Mouse (Mus musculus): ENCODE measurements at regions not wholly inside any gene's neighbourhood (a gene's known extent, or its start where the extent isn't known, plus 50 kb on each side); places are given as distances from the start of the nearest gene placed in this dataset.

DNA sequence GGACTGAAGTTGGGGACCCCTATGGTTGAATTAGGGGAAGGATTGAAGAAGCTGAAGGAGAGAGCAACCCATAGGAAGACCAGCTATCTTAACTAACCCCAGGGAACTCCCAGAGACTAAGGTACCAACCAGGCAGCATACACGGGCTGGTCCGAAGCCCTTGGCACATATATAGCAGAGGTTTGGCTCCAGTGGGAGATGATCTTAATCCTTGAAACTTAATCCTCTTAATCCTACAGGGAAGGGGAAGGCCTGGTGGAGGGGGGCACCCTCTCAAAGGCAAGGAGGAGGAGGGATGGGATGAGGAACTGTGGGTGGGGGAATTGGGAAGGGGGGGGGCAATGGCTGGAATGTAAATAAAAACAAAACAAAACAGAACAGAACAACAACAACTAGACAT, 72.1 kb upstream of the Tet2 start:
- TF ChIP-seq CTCF (IDR thresholded peaks at IDR 0.05; ENCODE audit: borderline replicate concordance, control insufficient read depth, extremely low read depth, insufficient read depth, low read length, poor library complexity) (no peak), POLR2A (IDR thresholded peaks at IDR 0.05; ENCODE audit: control insufficient read depth, extremely low read depth, insufficient read depth, low read length, poor library complexity) (no peak)
- H3K27ac ChIP-seq (ENCODE audit: control insufficient read depth, insufficient read depth, low read length) = no peak overlapping the region
- no peaks in the 10 kb centered on the region for H3K27me3 ChIP-seq (ENCODE audit: control insufficient read depth, insufficient read depth, low read length)
- DNase-seq = no peak
- 0 out of 2 replicates have a peak, but pooled peaks cover 2% of the 10 kb centered on the region for H3K4me1 ChIP-seq (replicated peaks; ENCODE audit: control insufficient read depth, insufficient read depth, low read length)
- H3K4me3 ChIP-seq (ENCODE audit: control insufficient read depth, insufficient read depth, low read length) = no peak overlapping the region
- WGBS = 98% methylated on average over 2 of the region's 2 CpGs
- no peaks in the 10 kb centered on the region for H3K36me3 ChIP-seq (ENCODE audit: control insufficient read depth, insufficient read depth, low read length)

DNA sequence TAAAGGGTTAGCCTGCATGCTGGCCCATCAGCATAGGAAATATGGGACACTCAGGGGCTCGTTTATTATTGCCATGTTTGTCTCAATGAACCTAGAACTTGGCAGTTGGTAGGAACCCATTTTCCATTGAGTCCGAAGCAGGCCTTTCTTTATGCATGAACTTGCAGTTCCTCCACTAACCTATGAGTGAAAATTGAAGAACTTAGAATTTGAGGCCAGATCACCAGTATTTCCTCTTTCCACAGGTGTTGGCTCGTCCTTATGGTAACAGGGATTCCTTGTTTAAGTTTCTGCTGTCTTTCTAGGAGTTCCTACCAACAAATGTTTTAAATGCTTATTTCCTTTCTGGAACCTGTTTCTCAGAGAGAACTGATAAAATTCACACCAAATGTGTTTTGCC, 73.6 kb upstream of the Tet2 start:
- Histone ChIP-seq H3K4me1 (replicated peaks; ENCODE audit: control insufficient read depth, insufficient read depth, low read length) (0 out of 2 replicates have a peak, but pooled peaks cover 2% of the 10 kb centered on the region), H3K36me3 (ENCODE audit: control insufficient read depth, insufficient read depth, low read length) (no peaks in the 10 kb centered on the region), H3K27ac (ENCODE audit: control insufficient read depth, insufficient read depth, low read length) (no peak overlapping the region), H3K4me3 (ENCODE audit: control insufficient read depth, insufficient read depth, low read length) (no peak overlapping the region), H3K27me3 (ENCODE audit: control insufficient read depth, insufficient read depth, low read length) (no peaks in the 10 kb centered on the region)
- TF ChIP-seq POLR2A (IDR thresholded peaks at IDR 0.05; ENCODE audit: control insufficient read depth, extremely low read depth, insufficient read depth, low read length, poor library complexity) = no peak
- TF ChIP-seq CTCF (IDR thresholded peaks at IDR 0.05; ENCODE audit: borderline replicate concordance, control insufficient read depth, extremely low read depth, insufficient read depth, low read length, poor library complexity) = no peak
- DNase-seq = no peak
- WGBS = 68% methylated on average over 3 of the region's 3 CpGs

DNA sequence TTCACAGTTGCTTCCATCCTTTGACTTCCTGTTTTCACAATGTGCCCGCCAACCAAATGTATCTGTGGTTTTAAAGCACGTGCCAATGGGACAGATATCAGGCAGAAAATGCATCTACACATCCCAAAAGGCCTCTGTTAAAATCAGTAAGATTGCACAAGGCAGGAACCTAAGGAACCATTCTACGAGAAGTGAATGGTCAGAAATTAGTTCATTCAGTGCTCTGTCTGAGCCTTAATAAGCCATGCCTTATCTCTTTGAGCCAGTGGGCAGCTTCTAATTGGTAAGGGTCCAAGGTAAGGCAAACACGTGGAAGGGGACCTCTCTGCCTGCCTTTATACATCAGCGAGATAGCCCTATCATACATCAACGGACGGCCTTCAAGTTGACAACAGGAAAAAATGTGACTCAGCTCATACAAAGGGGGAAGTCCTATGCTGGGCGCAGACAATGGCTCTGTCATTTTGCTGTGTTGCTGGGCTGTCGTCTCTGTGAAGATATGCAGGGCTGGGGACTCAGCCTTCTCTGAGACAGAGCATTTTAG, 78.3 kb upstream of the Tet2 start:
- TF ChIP-seq POLR2A (IDR thresholded peaks at IDR 0.05; ENCODE audit: control insufficient read depth, extremely low read depth, insufficient read depth, low read length, poor library complexity) (no peak), CTCF (IDR thresholded peaks at IDR 0.05; ENCODE audit: borderline replicate concordance, control insufficient read depth, extremely low read depth, insufficient read depth, low read length, poor library complexity) (no peak)
- WGBS = 21% methylated on average over 9 of the region's 9 CpGs
- Histone ChIP-seq H3K27me3 (ENCODE audit: control insufficient read depth, insufficient read depth, low read length) (no peaks in the 10 kb centered on the region), H3K36me3 (ENCODE audit: control insufficient read depth, insufficient read depth, low read length) (no peaks in the 10 kb centered on the region), H3K4me3 (ENCODE audit: control insufficient read depth, insufficient read depth, low read length) (no peak overlapping the region), H3K27ac (ENCODE audit: control insufficient read depth, insufficient read depth, low read length) (no peak overlapping the region), H3K4me1 (replicated peaks; ENCODE audit: control insufficient read depth, insufficient read depth, low read length) (no peaks in the 10 kb centered on the region)
- no peak for DNase-seq

DNA sequence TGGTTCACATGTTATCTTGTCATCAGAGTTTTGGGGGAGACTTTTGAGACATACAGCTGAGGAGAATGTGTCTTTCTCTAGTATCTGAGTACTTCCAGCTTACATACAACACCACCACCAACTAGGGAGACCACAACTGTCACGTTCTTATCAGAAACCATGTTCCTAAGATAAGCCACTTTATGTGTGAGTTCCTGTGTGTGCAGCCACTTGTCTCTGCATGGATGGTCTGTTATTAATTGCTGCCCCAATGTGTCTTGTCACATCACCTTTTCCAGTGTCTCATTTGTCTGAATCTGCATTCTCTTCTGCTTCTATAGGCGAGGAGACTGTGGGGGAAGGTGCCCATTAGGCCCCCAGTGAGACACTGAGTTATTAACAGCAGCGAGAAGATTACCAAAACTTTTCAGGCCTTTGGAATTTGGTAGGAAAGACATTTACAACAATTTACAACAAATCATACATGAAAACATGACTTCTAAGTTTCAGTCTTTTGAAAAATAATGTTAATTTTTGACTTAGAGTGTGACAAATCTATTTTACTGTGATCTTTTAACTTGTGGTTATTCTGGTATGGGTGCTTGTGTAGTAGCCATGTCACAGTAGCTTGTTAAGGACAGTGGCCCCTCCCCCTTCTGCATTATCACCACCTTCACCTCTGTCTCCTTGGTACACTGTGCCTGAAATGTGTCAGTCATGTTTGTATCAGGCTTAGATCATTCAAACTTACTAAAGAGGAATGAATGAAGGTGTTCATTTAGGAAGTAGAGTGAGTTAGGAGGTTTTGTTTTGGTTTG, 79.3 kb upstream of the Tet2 start:
- Histone ChIP-seq H3K27ac (ENCODE audit: control insufficient read depth, insufficient read depth, low read length) (no peak overlapping the region), H3K4me1 (replicated peaks; ENCODE audit: control insufficient read depth, insufficient read depth, low read length) (no peaks in the 10 kb centered on the region), H3K27me3 (ENCODE audit: control insufficient read depth, insufficient read depth, low read length) (no peaks in the 10 kb centered on the region), H3K36me3 (ENCODE audit: control insufficient read depth, insufficient read depth, low read length) (no peaks in the 10 kb centered on the region), H3K4me3 (ENCODE audit: control insufficient read depth, insufficient read depth, low read length) (no peak overlapping the region)
- WGBS = 68% methylated on average over 3 of the region's 3 CpGs
- DNase-seq = no peak
- TF ChIP-seq CTCF (IDR thresholded peaks at IDR 0.05; ENCODE audit: borderline replicate concordance, control insufficient read depth, extremely low read depth, insufficient read depth, low read length, poor library complexity) (no peak), POLR2A (IDR thresholded peaks at IDR 0.05; ENCODE audit: control insufficient read depth, extremely low read depth, insufficient read depth, low read length, poor library complexity) (no peak)

DNA sequence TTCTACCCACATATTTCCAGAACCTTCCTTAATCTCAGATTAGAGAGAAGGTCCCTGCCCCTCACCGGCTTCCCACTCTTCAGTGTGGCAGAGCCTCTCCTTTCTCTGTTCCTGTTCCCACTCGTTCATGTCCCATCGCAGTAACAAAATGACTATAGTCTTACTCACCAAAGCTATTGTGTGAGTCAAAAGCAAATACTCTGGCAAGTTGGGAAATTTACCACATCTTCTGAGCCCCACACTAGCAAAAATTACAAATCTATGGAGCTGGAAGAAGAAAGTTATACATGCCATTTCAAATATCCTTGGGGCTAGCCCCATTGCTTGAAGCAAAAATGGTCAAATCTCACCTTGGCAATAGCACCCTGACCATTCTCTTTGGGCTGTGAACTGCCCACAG, 80.1 kb upstream of the Tet2 start:
- Histone ChIP-seq H3K27ac (ENCODE audit: control insufficient read depth, insufficient read depth, low read length) (no peak overlapping the region), H3K4me3 (ENCODE audit: control insufficient read depth, insufficient read depth, low read length) (no peak overlapping the region), H3K27me3 (ENCODE audit: control insufficient read depth, insufficient read depth, low read length) (no peaks in the 10 kb centered on the region), H3K36me3 (ENCODE audit: control insufficient read depth, insufficient read depth, low read length) (no peaks in the 10 kb centered on the region), H3K4me1 (replicated peaks; ENCODE audit: control insufficient read depth, insufficient read depth, low read length) (no peaks in the 10 kb centered on the region)
- TF ChIP-seq CTCF (IDR thresholded peaks at IDR 0.05; ENCODE audit: borderline replicate concordance, control insufficient read depth, extremely low read depth, insufficient read depth, low read length, poor library complexity) = no peak
- no peak for TF ChIP-seq POLR2A (IDR thresholded peaks at IDR 0.05; ENCODE audit: control insufficient read depth, extremely low read depth, insufficient read depth, low read length, poor library complexity)
- WGBS = 92% methylated on average over 3 of the region's 3 CpGs
- no peak for DNase-seq

DNA sequence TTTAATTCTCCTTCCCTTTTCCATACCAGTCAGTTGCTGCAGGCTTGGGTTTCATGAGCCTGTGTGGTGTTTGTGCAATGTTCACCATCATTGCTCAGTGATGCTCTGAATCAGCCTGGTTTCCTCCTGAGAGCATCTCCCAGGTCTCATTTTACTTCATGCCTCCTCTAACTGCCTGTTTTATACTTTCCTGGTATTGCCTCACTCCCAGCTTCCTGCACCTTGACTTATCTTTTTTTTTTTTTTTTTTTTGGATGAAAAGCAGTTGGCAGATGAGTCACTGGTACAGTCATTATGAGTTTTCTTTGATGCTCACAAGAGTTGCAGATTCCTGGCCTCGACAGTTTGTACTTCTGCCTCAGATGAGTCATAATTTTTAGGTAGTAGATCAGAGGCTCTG, 81.5 kb upstream of the Tet2 start:
- no peak for DNase-seq
- Histone ChIP-seq H3K4me1 (replicated peaks; ENCODE audit: control insufficient read depth, insufficient read depth, low read length) (no peaks in the 10 kb centered on the region), H3K4me3 (ENCODE audit: control insufficient read depth, insufficient read depth, low read length) (no peak overlapping the region), H3K27me3 (ENCODE audit: control insufficient read depth, insufficient read depth, low read length) (no peaks in the 10 kb centered on the region), H3K36me3 (ENCODE audit: control insufficient read depth, insufficient read depth, low read length) (no peaks in the 10 kb centered on the region), H3K27ac (ENCODE audit: control insufficient read depth, insufficient read depth, low read length) (no peak overlapping the region)
- 43% methylated on average over 1 of the region's 1 CpGs for WGBS
- TF ChIP-seq POLR2A (IDR thresholded peaks at IDR 0.05; ENCODE audit: control insufficient read depth, extremely low read depth, insufficient read depth, low read length, poor library complexity) (no peak), CTCF (IDR thresholded peaks at IDR 0.05; ENCODE audit: borderline replicate concordance, control insufficient read depth, extremely low read depth, insufficient read depth, low read length, poor library complexity) (no peak)

All from thymus, adult 2 months (tissue).